Mouse (Mus musculus): ENCODE measurements around the gene Izumo4. TPM values are rescaled to one million over a fixed set of nuclear protein-coding genes. Genes with fewer than 3 reads are reported as not detected.

Izumo4 gene
- polyA plus RNA-seq, 1 experiment from 2014 or later = 12.2 TPM

GRCm38 (mm10) chr10:80752079-80752625 is 50.2 kb downstream of the Izumo4 start:
- Histone ChIP-seq H3K4me2 (replicated peaks; ENCODE audit: low read depth) (peak overlapping the region; percentile 64), H3K27ac (ENCODE audit: low read depth, low read length) (peak overlapping the region; percentile 81), H3K36me3 (ENCODE audit: control insufficient read depth, insufficient read depth) (no peaks in the 10 kb centered on the region), H3K9ac (ENCODE audit: low read depth, low read length) (no peak overlapping the region), H3K4me1 (replicated peaks; ENCODE audit: control insufficient read depth, insufficient read depth, low read length) (no peaks in the 10 kb centered on the region), H3K9me3 (ENCODE audit: control insufficient read depth) (no peaks in the 10 kb centered on the region), H3K27me3 (replicated peaks; ENCODE audit: control insufficient read depth, insufficient read depth, low read length) (no peaks in the 10 kb centered on the region), H3K4me3 (ENCODE audit: low read depth, low read length) (peak overlapping the region; percentile 17)
- no peak for TF ChIP-seq CTCF (IDR thresholded peaks at IDR 0.05; ENCODE audit: low read depth)
- under 1% methylated on average over 6 of the region's 6 CpGs for WGBS
- ATAC-seq = peak; percentile 65

GRCm38 (mm10) chr10:80754594-80755290 is 52.8 kb downstream of the Izumo4 start, which contains the start of gene Dot1l:
Gene Dot1l, plus strand, starts transcription at chr10:80755206.
- Histone ChIP-seq H3K27me3 (replicated peaks; ENCODE audit: control insufficient read depth, insufficient read depth, low read length) (no peaks in the 10 kb centered on the region), H3K36me3 (ENCODE audit: control insufficient read depth, insufficient read depth) (no peaks in the 10 kb centered on the region), H3K9ac (ENCODE audit: low read depth, low read length) (peak within 1 kb of the TSS; percentile 91), H3K4me3 (ENCODE audit: low read depth, low read length) (peak within 1 kb of the TSS; percentile 99), H3K4me2 (replicated peaks; ENCODE audit: low read depth) (peak within 1 kb of the TSS; percentile 87), H3K9me3 (ENCODE audit: control insufficient read depth) (no peaks in the 10 kb centered on the region), H3K27ac (ENCODE audit: low read depth, low read length) (peak within 1 kb of the TSS; percentile 82), H3K4me1 (replicated peaks; ENCODE audit: control insufficient read depth, insufficient read depth, low read length) (peaks cover 2% of the 10 kb centered on the region)
- no peak; the same call in 1 of the 2 replicates for TF ChIP-seq CTCF (IDR thresholded peaks at IDR 0.05; ENCODE audit: low read depth)
- 1% methylated on average over 53 of the region's 57 CpGs for WGBS
- ATAC-seq = peak; percentile 86

Other genes with a start within 250 kb of the Izumo4 start
- 0.05 and 0.09 TPM in 2 replicates for gene Onecut3, start 207.3 kb upstream of the Izumo4 start, polyA plus RNA-seq (2015; fragmentation: Nextera tagmentation; extraction: Ambion mirVana)
- gene Atp8b3, start 163.1 kb upstream of the Izumo4 start, polyA plus RNA-seq (2015; fragmentation: Nextera tagmentation; extraction: Ambion mirVana) = 0.03 TPM in 2 replicates
- gene Rexo1, start 140.6 kb upstream of the Izumo4 start, polyA plus RNA-seq (2015; fragmentation: Nextera tagmentation; extraction: Ambion mirVana) = 9.1 and 10.1 TPM in 2 replicates
- 4.8 and 5.3 TPM in 2 replicates for gene Klf16, start 124.9 kb upstream of the Izumo4 start, polyA plus RNA-seq (2015; fragmentation: Nextera tagmentation; extraction: Ambion mirVana)
- gene Abhd17a, start 111.8 kb upstream of the Izumo4 start, polyA plus RNA-seq (2015; fragmentation: Nextera tagmentation; extraction: Ambion mirVana) = 116 and 117 TPM in 2 replicates
- 86.5 and 88.5 TPM in 2 replicates for gene Scamp4, start 99.3 kb upstream of the Izumo4 start, polyA plus RNA-seq (2015; fragmentation: Nextera tagmentation; extraction: Ambion mirVana)
- gene Adat3, start 99.3 kb upstream of the Izumo4 start, polyA plus RNA-seq (2015; fragmentation: Nextera tagmentation; extraction: Ambion mirVana) = 5.4 and 6.6 TPM in 2 replicates
- gene Gm49322, start 96.2 kb upstream of the Izumo4 start, polyA plus RNA-seq (2015; fragmentation: Nextera tagmentation; extraction: Ambion mirVana) = 2.3 and 2.6 TPM in 2 replicates
- 97.5 and 99.2 TPM in 2 replicates for gene Csnk1g2, start 79.3 kb upstream of the Izumo4 start, polyA plus RNA-seq (2015; fragmentation: Nextera tagmentation; extraction: Ambion mirVana)
- 21.5 and 23.5 TPM in 2 replicates for gene Btbd2, start 45.1 kb upstream of the Izumo4 start, polyA plus RNA-seq (2015; fragmentation: Nextera tagmentation; extraction: Ambion mirVana)
- 38.4 and 38.6 TPM in 2 replicates for gene Mknk2, start 24.1 kb upstream of the Izumo4 start, polyA plus RNA-seq (2015; fragmentation: Nextera tagmentation; extraction: Ambion mirVana)
- gene Mob3a, start 207 bp upstream of the Izumo4 start, polyA plus RNA-seq (2015; fragmentation: Nextera tagmentation; extraction: Ambion mirVana) = 14.4 and 15.4 TPM in 2 replicates
- gene Ap3d1, start 40.1 kb downstream of the Izumo4 start, polyA plus RNA-seq (2015; fragmentation: Nextera tagmentation; extraction: Ambion mirVana) = 41.3 and 49.5 TPM in 2 replicates
- gene Dot1l, start 53.0 kb downstream of the Izumo4 start, polyA plus RNA-seq (2015; fragmentation: Nextera tagmentation; extraction: Ambion mirVana) = 6.2 and 7.6 TPM in 2 replicates
- gene Sf3a2, start 96.0 kb downstream of the Izumo4 start, polyA plus RNA-seq (2015; fragmentation: Nextera tagmentation; extraction: Ambion mirVana) = 35.5 and 39.0 TPM in 2 replicates
- gene Plekhj1, start 96.4 kb downstream of the Izumo4 start, polyA plus RNA-seq (2015; fragmentation: Nextera tagmentation; extraction: Ambion mirVana) = 60.9 and 61.8 TPM in 2 replicates
- gene Amh, start 103.1 kb downstream of the Izumo4 start, polyA plus RNA-seq (2015; fragmentation: Nextera tagmentation; extraction: Ambion mirVana) = not detected in 2 replicates
- gene Jsrp1, start 111.3 kb downstream of the Izumo4 start, polyA plus RNA-seq (2015; fragmentation: Nextera tagmentation; extraction: Ambion mirVana) = 0.35 and 0.42 TPM in 2 replicates
- 1,008 and 1,019 TPM in 2 replicates for gene Oaz1, start 124.5 kb downstream of the Izumo4 start, polyA plus RNA-seq (2015; fragmentation: Nextera tagmentation; extraction: Ambion mirVana)
- 0.04 TPM in 1 of 2 replicates, not detected in the other for gene Lingo3, start 141.9 kb downstream of the Izumo4 start, polyA plus RNA-seq (2015; fragmentation: Nextera tagmentation; extraction: Ambion mirVana)
- gene Lsm7, start 153.0 kb downstream of the Izumo4 start, polyA plus RNA-seq (2015; fragmentation: Nextera tagmentation; extraction: Ambion mirVana) = 129 and 130 TPM in 2 replicates
- 12.9 and 13.4 TPM in 2 replicates for gene Sppl2b, start 153.1 kb downstream of the Izumo4 start, polyA plus RNA-seq (2015; fragmentation: Nextera tagmentation; extraction: Ambion mirVana)
- not detected in 2 replicates for gene Tmprss9, start 169.7 kb downstream of the Izumo4 start, polyA plus RNA-seq (2015; fragmentation: Nextera tagmentation; extraction: Ambion mirVana)
- 358 and 367 TPM in 2 replicates for gene Timm13, start 198.8 kb downstream of the Izumo4 start, polyA plus RNA-seq (2015; fragmentation: Nextera tagmentation; extraction: Ambion mirVana)
- gene Lmnb2, start 216.1 kb downstream of the Izumo4 start, polyA plus RNA-seq (2015; fragmentation: Nextera tagmentation; extraction: Ambion mirVana) = 12.5 and 12.9 TPM in 2 replicates
- 19.9 and 20.1 TPM in 2 replicates for gene Gadd45b, start 227.9 kb downstream of the Izumo4 start, polyA plus RNA-seq (2015; fragmentation: Nextera tagmentation; extraction: Ambion mirVana)